9 mouse cellular contexts compared by ENCODE assay signal in the genomic region with DNA sequence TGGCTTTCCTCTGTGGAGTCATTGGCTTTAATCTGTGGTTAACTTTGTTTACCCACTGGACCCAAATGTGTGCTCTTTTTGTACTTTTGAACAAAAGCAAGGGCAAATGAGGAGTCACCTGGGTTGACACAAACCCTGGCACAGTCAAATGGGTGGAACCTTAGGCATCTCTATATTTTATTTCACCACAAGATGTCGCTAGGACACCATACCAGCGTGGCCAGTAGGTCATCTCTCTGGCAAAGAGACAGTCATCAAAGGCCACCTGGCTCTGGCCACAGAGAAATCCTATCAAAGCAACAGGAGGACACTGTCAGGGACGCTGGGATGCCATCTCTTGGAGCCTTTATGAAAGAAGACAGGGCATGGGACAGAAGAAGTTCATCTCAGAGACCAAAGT.
DNase-seq lines count a peak whose midpoint lies in the region; ATAC-seq and TF ChIP-seq lines count a peak whose summit lies in the region.
"Had no signal": no experiment of that assay in that cellular context is flagged by ENCODE, and none has a peak within 500 bp of the region (broad histone marks: within the 10 kb centered on the region; RNA-seq: fewer than 3 reads in every experiment).

No protein-coding gene starts in this region.

- no peak overlapping the region for H3K27ac ChIP-seq in left cerebral cortex, adult 2 months

- peak; percentile 33 for DNase-seq in ovary, postnatal 14 days (ENCODE audit: low spot score)
- no peak for DNase-seq in ovary, postnatal 36 days (ENCODE audit: low spot score)
- DNase-seq in adipocyte (ENCODE audit: low spot score), result peak; percentile 83
- peak; percentile 79 for DNase-seq in embryo, embryonic 10 days (ENCODE audit: low spot score)
- DNase-seq in left cerebral cortex, adult 2 months (ENCODE audit: extremely low spot score in 1 of 2, low spot score in 2 of 2), result peak in 1 of 2 experiments; percentile 20
- DNase-seq in retina, postnatal 7 days (ENCODE audit: low read depth, low spot score), result peak; percentile 53

- no peak overlapping the region for H3K4me3 ChIP-seq in left cerebral cortex, adult 2 months
- H3K4me3 ChIP-seq: erythroblast, embryonic 14.5 days had no signal

- peak; percentile 81 for TF ChIP-seq CTCF in left cerebral cortex, adult 2 months (IDR thresholded peaks at IDR 0.05)

- intact Hi-C loops in left cerebral cortex, adult 2 months (cut with DNase I), result loop anchor here (1.0 to 5.0 kb wide), 5 partner anchors 176 to 1896 kb away; no protein-coding TSS in a partner anchor

- ATAC-seq in hematopoietic stem cell, adult 5-6 weeks (replicated peaks in 1 of 2; ENCODE audit: insufficient read depth in 1 of 2, low FRiP score in 2 of 2, low TSS enrichment in 1 of 2, low read depth in 1 of 2, poor library complexity in 2 of 2, severe bottlenecking in 2 of 2), result peak; percentile 28 to 54; a peak in 1 of 4 replicates
- no peak for ATAC-seq in monocyte, adult 5-6 weeks (replicated peaks; ENCODE audit: insufficient number of reproducible peaks, low FRiP score, low TSS enrichment, poor library complexity, severe bottlenecking)
